Mouse (Mus musculus) liver, adult (tissue): ENCODE measurements around the gene Gm21973.

Experiments
- GATA4 ChIP-seq: IDR thresholded peaks from 2 replicates; pipeline ENCODE4 v1.6.1; 2014; ENCODE audit warnings: mild to moderate bottlenecking, low read length; ENCODE audit not compliant: insufficient replicate concordance

Gene Gm21973

DNA sequence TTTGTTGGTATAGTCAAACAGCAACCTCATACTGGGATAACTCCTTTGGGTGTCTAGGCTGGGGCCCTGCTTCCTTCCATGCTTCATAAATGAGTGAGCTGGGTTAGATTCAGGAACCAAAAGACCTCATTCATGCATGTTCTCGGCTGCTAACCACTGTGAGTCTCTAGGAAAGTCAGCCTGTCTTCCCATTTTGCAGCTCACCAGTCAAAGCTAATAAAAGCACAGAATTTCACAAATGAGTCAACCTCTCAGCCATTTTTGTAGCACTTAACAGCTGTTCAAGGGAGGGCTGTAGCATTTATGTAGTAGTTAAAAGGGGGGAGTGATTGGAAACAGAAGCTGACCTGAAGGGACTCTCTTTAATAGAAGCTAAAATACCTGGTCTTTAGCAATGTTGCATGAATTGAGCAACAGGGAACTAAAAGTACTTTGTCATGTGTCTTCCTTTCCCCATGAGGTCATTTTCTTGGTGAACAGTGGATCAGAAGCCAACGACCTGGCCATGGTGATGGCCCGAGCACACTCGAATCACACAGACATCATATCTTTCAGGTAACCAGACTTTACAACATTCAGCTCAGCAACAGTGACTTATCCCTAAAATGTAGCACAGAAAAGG lies 53.3 kb downstream of the Gm21973 start:
- TF ChIP-seq GATA4 = no peak

DNA sequence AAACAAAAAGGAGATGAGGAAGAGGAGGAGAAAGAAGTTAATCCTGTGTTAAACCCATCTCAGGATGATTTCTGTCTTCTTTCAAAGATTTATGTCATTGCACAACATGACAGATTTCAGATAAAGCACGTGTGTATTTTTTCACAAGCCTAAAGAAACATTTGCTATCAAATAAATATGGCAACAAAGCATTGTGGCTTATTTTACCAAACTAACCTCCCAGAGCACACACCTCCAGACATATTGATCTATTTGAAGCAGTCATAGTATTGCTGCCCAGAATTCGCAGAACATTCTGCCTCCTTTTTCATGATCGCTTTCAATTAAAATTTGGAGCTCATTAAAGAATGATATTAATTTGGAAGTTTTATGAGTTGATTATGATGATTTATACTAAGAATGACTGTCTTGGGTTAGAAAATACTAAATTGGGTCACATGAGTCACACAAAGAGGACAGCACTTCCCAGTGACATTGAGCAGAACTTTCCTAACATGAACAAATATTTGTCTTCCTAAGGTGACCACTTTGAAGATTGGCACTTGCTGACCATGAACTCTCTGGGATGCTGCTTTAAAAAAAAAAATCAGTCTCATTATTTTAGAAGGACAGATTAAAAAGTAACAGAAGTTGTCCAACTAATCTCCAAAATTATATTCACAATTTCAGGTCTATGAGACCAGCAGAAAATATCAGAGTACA lies 54.7 kb downstream of the Gm21973 start:
- 0 out of 2 replicates have a peak, but pooled peaks have one; percentile 11 for TF ChIP-seq GATA4

DNA sequence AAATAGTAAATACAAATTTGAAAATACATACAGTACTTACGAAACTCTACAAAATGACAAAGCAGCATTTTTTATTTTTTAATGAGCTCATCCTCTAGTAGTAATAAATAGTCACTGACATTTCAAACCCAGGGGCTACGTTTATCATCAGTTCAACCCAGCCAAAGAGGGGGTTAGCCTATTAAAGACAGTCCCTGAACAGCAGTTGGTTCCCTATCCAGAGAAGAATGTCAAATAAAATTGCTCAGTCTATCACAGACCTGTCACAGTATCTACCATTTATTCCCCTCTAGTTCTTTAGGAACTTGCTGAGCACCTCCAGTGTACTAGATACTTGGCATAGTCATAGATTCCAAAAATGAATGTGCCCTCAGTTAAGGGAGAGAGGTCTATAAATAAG lies 62.1 kb downstream of the Gm21973 start:
- no peak for TF ChIP-seq GATA4

DNA sequence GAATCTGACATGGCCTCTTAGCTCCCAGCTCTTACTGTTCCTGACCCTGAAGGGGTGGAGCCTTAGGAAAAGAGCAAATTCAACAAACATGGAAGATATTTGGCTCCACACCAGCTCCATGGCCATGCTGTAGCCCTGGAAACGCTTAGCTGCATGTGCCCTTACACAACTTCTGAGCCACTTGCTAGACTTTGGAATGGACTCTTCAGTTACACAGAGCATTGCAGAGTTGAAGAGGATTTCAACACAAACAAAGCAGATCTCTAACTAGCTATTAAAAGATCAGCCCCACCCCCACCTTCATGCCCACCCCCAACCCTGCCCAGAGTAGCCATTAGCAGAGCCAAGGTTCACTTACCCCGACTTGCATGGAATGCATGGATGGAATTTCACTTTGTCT lies 74.6 kb downstream of the Gm21973 start:
- TF ChIP-seq GATA4 = no peak

DNA sequence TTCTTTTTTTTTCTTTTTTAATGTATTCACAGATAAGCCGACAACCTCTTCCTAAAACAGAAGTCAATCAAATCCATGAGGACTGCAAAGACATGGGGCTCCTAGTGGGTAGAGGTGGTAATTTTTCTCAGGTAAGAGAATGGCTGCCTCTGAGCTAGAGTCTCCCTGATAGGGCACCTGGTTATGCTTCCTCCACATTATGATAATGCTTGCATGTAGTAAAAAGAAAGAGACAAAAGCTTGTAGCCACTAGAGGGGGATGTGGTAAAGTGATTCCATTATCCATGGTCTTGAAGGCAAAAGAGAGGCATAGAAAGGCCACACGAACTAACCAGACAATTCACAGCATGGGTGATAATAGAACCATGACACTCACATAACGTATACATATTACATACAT lies 75.2 kb downstream of the Gm21973 start:
- TF ChIP-seq GATA4 = no peak

DNA sequence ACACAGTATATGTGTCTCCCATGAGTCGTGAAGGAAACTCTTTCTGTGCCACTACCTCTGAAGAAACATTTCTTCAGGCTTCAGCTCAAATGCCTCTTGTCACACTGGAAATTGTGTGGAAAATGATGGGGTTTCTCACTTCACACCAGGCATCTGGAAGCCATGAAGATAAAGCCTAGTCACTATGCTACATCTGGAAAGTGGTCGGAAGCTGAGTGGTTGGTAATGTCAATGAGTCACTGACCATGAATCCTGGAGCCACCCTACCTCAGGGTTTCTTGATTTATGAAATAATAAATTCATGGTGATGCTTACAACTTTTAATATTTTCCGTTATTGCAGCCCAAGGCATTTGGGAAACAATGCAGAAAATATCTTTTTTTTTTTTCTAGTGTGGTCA lies 84.7 kb downstream of the Gm21973 start:
- TF ChIP-seq GATA4 = no peak

DNA sequence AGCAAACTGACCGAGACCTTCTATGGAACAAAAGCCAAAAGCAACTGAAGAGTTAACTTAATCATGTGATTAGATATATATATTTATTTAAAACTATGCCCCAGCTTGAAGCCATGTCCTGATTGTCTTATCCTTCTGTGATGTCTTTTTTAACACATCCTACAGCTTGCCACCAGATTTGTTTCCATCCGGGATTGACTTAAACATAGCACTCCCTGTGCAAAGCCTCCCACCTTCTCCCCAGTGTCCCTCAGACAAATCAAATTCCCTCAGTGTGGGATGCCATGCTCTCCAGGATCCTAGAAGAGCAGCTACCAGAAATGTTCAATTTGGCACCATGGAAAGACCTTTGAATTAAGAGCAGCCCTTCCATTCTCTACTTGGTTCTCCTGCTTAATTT lies 85.7 kb downstream of the Gm21973 start:
- TF ChIP-seq GATA4 = no peak

DNA sequence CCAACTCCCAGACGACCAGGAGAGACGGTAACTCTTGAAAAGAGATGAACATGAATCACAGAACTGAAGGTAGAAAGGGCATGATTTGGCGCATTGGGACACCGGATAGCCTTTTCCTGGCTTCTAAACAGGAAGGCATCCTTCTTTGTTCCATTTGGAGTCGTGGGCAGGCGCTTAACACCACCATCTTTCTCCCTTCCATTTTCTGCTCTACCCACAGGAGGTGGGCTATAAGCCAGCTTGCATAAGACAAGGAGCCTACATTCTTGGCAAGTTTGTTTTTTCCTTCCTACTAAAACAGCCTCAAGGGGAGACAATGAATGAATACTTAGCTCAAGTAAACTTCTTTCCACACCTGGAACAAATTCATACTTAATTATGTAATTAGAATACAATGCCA lies 88.5 kb downstream of the Gm21973 start:
- TF ChIP-seq GATA4 = no peak

DNA sequence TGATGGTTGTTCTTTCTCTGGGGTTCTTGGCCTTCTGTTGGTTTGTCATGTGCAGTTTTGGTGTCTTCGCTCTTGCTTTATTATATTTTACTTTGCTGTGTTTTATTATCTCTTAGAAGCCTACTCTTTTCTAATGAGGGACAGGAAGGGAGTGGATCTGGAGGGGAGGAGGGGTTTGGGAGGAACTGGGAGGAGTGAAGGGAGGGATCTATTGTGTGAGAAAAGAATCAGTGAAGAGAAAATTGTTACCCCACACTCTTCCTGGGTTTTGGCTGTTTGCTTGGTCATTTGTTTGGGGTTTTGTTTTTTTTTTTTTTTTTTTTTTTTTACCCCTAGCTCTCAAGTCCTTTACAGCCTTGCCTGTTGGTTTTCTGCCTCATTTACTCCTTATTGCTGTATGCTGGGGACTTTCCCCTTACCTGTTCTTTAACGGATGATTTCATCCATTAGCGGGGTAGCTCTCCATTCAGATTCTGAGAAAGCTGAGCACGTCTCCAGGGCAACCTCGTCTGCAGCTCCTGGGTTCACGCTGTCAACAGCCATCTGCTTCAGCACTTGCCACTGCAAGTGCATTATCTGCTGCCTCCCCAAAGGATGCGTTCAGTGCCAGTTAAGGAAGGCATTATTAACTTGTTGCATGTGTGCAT lies 96.1 kb downstream of the Gm21973 start:
- no peak for TF ChIP-seq GATA4

DNA sequence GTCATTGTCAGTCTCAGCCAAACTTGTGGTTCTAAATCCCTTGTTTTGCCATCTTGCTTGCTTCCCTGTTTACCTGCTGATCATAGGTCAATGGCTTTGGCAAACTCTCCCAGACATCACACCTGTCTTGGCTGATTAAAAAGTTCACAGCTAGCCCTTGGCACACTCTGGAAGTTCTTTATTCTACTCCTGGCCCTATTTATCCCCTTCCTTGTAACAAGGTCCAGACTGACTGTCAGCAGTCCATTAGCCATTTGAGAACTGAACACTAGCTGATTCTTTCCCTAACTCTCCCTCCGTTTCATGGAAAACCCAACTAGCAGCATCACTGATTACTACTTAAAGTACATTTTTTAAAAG lies 96.6 kb downstream of the Gm21973 start:
- TF ChIP-seq GATA4 = no peak
